Mouse (Mus musculus): Measurements from ENCODE around the gene Nr1i2. TPM values are rescaled to one million over a fixed set of nuclear protein-coding genes. Genes with fewer than 3 reads are reported as not detected.

Gene Nr1i2
- polyA plus RNA-seq, 1 experiment, result 72.6 TPM

- TF ChIP-seq POLR2A (IDR thresholded peaks at IDR 0.05; ENCODE audit: low read depth, low read length) (no peak), CTCF (IDR thresholded peaks at IDR 0.05; ENCODE audit: extremely low read depth, insufficient read length, insufficient replicate concordance, low read depth, low read length) (no peak)
- WGBS, result 38% methylated on average over 3 of the region's 3 CpGs
- Histone ChIP-seq H3K27me3 (ENCODE audit: control insufficient read depth, insufficient read depth, low read length) (no peaks in the 10 kb centered on the region), H3K36me3 (ENCODE audit: control insufficient read depth, insufficient read depth, low read length) (peaks cover 9% of the 10 kb centered on the region), H3K4me1 (ENCODE audit: control insufficient read depth, insufficient read depth, insufficient read length, low read length) (peaks cover 29% of the 10 kb centered on the region; the same call in 1 of the 2 replicates), H3K4me3 (ENCODE audit: low read depth, low read length) (peak overlapping the region; percentile 25), H3K27ac (ENCODE audit: insufficient read depth, low read depth, low read length) (peak overlapping the region; percentile 98)
Observed at GRCm38 (mm10) chr16:38287762-38288161, 6.9 kb downstream of the Nr1i2 start.

DNA sequence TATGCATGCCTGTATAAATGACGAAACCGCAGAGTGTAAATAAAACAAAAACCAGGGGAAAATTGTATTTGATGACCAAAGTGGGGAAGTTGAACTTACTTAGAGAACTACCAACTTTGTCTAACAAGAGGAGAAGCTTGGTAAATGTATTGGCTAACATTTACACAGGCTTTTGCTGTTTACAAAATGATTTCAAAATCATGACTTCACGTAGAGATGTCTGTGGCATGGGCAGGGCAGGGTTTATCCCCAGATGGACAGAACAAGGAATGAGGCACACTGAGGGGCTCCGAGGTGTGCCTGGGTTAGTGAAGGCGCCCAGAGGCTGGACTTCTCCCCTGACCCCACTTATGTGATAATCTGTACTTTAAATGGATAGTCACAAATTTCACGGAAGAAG lies 7.3 kb downstream of the Nr1i2 start:
- 56% methylated on average over 6 of the region's 6 CpGs for WGBS
- Histone ChIP-seq H3K4me1 (ENCODE audit: control insufficient read depth, insufficient read depth, insufficient read length, low read length) (peaks cover 29% of the 10 kb centered on the region; the same call in 1 of the 2 replicates), H3K27me3 (ENCODE audit: control insufficient read depth, insufficient read depth, low read length) (no peaks in the 10 kb centered on the region), H3K4me3 (ENCODE audit: low read depth, low read length) (no peak overlapping the region), H3K27ac (ENCODE audit: insufficient read depth, low read depth, low read length) (peak overlapping the region; percentile 78), H3K36me3 (ENCODE audit: control insufficient read depth, insufficient read depth, low read length) (peaks cover 9% of the 10 kb centered on the region)
- TF ChIP-seq CTCF (IDR thresholded peaks at IDR 0.05; ENCODE audit: extremely low read depth, insufficient read length, insufficient replicate concordance, low read depth, low read length) (no peak), POLR2A (IDR thresholded peaks at IDR 0.05; ENCODE audit: low read depth, low read length) (no peak)

DNA sequence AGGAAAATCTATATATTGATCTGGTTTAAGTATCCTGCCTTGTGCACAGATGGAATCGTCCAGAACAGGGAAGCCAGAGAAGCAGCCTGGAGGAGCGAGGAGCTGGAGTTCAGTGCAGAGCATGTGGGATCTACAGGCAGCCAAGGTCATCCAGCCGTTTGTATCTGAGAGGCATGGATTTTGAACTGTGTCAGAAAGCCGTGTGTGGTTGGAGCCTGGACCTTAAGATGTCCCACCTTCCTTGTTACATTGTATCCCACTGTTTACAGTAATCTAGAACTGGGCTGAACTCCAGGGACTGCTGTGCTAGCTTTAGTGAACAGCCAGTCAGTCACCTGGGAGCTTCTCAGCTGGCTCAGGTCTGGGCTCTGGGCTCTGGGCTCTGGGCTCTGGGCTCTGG lies 8.1 kb downstream of the Nr1i2 start:
- Histone ChIP-seq H3K4me1 (ENCODE audit: control insufficient read depth, insufficient read depth, insufficient read length, low read length) (peaks cover 32% of the 10 kb centered on the region; the same call in 1 of the 2 replicates), H3K27me3 (ENCODE audit: control insufficient read depth, insufficient read depth, low read length) (no peaks in the 10 kb centered on the region), H3K27ac (ENCODE audit: insufficient read depth, low read depth, low read length) (peak overlapping the region; percentile 78; the same call in 1 of the 2 replicates), H3K36me3 (ENCODE audit: control insufficient read depth, insufficient read depth, low read length) (peaks cover 9% of the 10 kb centered on the region), H3K4me3 (ENCODE audit: low read depth, low read length) (no peak overlapping the region)
- TF ChIP-seq POLR2A (IDR thresholded peaks at IDR 0.05; ENCODE audit: low read depth, low read length) (no peak), CTCF (IDR thresholded peaks at IDR 0.05; ENCODE audit: extremely low read depth, insufficient read length, insufficient replicate concordance, low read depth, low read length) (no peak)
- WGBS, result 10% methylated on average over 4 of the region's 4 CpGs

DNA sequence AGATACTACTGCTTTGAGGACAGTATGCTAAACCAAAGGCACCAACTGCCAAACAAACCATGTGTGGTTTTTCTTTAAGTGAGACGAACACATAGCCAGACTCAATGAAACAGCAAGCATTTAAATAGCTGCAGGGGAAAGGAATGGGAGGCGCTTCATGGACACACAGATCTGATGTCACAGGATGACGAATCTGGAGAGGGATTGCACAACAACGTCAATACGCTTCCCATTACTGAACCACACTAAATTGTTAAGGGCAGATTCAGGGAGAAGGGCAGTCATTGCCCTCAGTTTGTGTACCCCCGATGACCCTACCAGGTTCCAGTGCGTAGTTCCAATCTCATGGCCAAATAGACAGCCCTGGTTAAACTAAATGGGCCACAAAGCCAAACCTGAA lies 8.8 kb downstream of the Nr1i2 start:
- peaks cover 37% of the 10 kb centered on the region; the same call in 1 of the 2 replicates for H3K4me1 ChIP-seq (ENCODE audit: control insufficient read depth, insufficient read depth, insufficient read length, low read length)
- no peak overlapping the region for H3K27ac ChIP-seq (ENCODE audit: insufficient read depth, low read depth, low read length)
- no peaks in the 10 kb centered on the region for H3K27me3 ChIP-seq (ENCODE audit: control insufficient read depth, insufficient read depth, low read length)
- 80% methylated on average over 7 of the region's 7 CpGs for WGBS
- H3K36me3 ChIP-seq (ENCODE audit: control insufficient read depth, insufficient read depth, low read length), result peaks cover 9% of the 10 kb centered on the region
- TF ChIP-seq CTCF (IDR thresholded peaks at IDR 0.05; ENCODE audit: extremely low read depth, insufficient read length, insufficient replicate concordance, low read depth, low read length), result no peak
- H3K4me3 ChIP-seq (ENCODE audit: low read depth, low read length), result no peak overlapping the region

GRCm38 (mm10) chr16:38283300-38283699 lies 11.3 kb downstream of the Nr1i2 start:
- H3K27ac ChIP-seq (ENCODE audit: insufficient read depth, low read depth, low read length), result peak overlapping the region; percentile 86
- TF ChIP-seq POLR2A (IDR thresholded peaks at IDR 0.05; ENCODE audit: low read depth, low read length) (no peak), CTCF (IDR thresholded peaks at IDR 0.05; ENCODE audit: extremely low read depth, insufficient read length, insufficient replicate concordance, low read depth, low read length) (no peak)

DNA sequence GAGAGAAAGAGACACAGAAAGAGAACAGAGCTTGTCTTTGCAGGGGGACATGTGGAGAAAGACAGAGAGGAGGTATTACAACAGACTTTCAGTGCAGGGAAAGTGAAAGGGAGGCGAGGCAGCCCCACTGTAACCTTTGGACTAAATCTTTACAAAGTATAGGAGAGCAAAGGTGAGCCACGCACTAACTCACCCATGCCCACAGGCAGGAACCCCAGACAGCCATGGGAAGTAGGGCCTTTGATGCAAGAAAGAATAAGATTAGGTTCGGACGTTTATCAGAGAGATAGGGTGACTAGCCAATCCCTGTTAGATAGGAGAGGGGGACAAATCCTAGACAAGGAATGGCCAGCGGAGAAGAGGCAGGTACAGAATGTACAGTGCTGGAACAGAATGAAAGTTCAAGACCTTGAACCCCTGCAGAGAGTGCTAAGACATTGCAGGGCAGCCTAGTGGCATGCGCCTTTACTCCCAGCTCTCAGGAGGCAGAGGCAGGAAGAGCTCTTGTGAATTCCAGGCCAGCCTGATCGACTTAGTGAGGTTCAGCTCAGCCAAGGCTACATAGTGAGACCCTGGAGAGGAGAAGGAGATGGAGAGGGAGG lies 12.0 kb downstream of the Nr1i2 start:
- TF ChIP-seq CTCF (IDR thresholded peaks at IDR 0.05; ENCODE audit: extremely low read depth, insufficient read length, insufficient replicate concordance, low read depth, low read length) (no peak), POLR2A (IDR thresholded peaks at IDR 0.05; ENCODE audit: low read depth, low read length) (no peak)
- Histone ChIP-seq H3K27ac (ENCODE audit: insufficient read depth, low read depth, low read length) (peak overlapping the region; percentile 98), H3K36me3 (ENCODE audit: control insufficient read depth, insufficient read depth, low read length) (peaks cover 9% of the 10 kb centered on the region), H3K4me1 (ENCODE audit: control insufficient read depth, insufficient read depth, insufficient read length, low read length) (peaks cover 32% of the 10 kb centered on the region; the same call in 1 of the 2 replicates), H3K4me3 (ENCODE audit: low read depth, low read length) (no peak overlapping the region), H3K27me3 (ENCODE audit: control insufficient read depth, insufficient read depth, low read length) (no peaks in the 10 kb centered on the region)
- 30% methylated on average over 7 of the region's 7 CpGs for WGBS

More at GRCm38 (mm10) chr16:38283300-38283699, 11.3 kb downstream of the Nr1i2 start:
- H3K4me3 ChIP-seq (ENCODE audit: low read depth, low read length), result no peak overlapping the region
- WGBS, result 72% methylated on average over 3 of the region's 3 CpGs
- peaks cover 38% of the 10 kb centered on the region; the same call in 1 of the 2 replicates for H3K4me1 ChIP-seq (ENCODE audit: control insufficient read depth, insufficient read depth, insufficient read length, low read length)
- peaks cover 9% of the 10 kb centered on the region for H3K36me3 ChIP-seq (ENCODE audit: control insufficient read depth, insufficient read depth, low read length)
- no peaks in the 10 kb centered on the region for H3K27me3 ChIP-seq (ENCODE audit: control insufficient read depth, insufficient read depth, low read length)

GRCm38 (mm10) chr16:38280951-38281350 lies 13.7 kb downstream of the Nr1i2 start:
- peaks cover 28% of the 10 kb centered on the region for H3K4me1 ChIP-seq (ENCODE audit: control insufficient read depth, insufficient read depth, insufficient read length, low read length)
- TF ChIP-seq POLR2A (IDR thresholded peaks at IDR 0.05; ENCODE audit: low read depth, low read length) (no peak), CTCF (IDR thresholded peaks at IDR 0.05; ENCODE audit: extremely low read depth, insufficient read length, insufficient replicate concordance, low read depth, low read length) (no peak)
- 65% methylated on average over 7 of the region's 7 CpGs for WGBS
- peaks cover 13% of the 10 kb centered on the region for H3K36me3 ChIP-seq (ENCODE audit: control insufficient read depth, insufficient read depth, low read length)
- H3K27ac ChIP-seq (ENCODE audit: insufficient read depth, low read depth, low read length), result peak overlapping the region; percentile 9; the same call in 1 of the 2 replicates
- H3K27me3 ChIP-seq (ENCODE audit: control insufficient read depth, insufficient read depth, low read length), result no peaks in the 10 kb centered on the region
- H3K4me3 ChIP-seq (ENCODE audit: low read depth, low read length), result no peak overlapping the region

Measured in small intestine, adult 2 months (tissue).